Mouse (Mus musculus) forebrain, embryonic 12.5 days (tissue): ENCODE results near the gene Phactr4. TPM values are rescaled to one million over a fixed set of nuclear protein-coding genes. Genes with fewer than 3 reads are reported as not detected.

Source experiments
- ATAC-seq: fragments of 200-750 bp; cut with Nextera tagmentation; 2 replicates; pipeline ENCODE4 v1.8.0; 2017; ENCODE audit warnings: moderate TSS enrichment; ENCODE audit not compliant: low FRiP score
- H3K27ac ChIP-seq: fragments of 300-500 bp; sonication (generic); 2 replicates; pipeline ENCODE4 v1.5.1; 2016; ENCODE audit warnings: mild to moderate bottlenecking
- H3K27me3 ChIP-seq: fragments of 300-500 bp; sonication (generic); 2 replicates; pipeline ENCODE4 v1.6.1; 2016; ENCODE audit warnings: mild to moderate bottlenecking
- H3K36me3 ChIP-seq: fragments of 300-500 bp; sonication (generic); replicated peaks from 2 replicates; pipeline ENCODE4 v1.6.1; 2016; ENCODE audit warnings: mild to moderate bottlenecking
- H3K4me1 ChIP-seq: fragments of 300-500 bp; sonication (generic); 2 replicates; pipeline ENCODE4 v1.6.1; 2016
- H3K4me2 ChIP-seq: fragments of 300-500 bp; sonication (generic); 2 replicates; pipeline ENCODE4 v1.6.1; 2016; ENCODE audit warnings: mild to moderate bottlenecking, moderate library complexity
- H3K4me3 ChIP-seq: fragments of 300-500 bp; sonication (generic); replicated peaks from 2 replicates; pipeline ENCODE4 v1.5.1; 2016; ENCODE audit warnings: mild to moderate bottlenecking
- H3K9ac ChIP-seq: fragments of 300-500 bp; sonication (generic); 2 replicates; pipeline ENCODE4 v1.6.1; 2016; ENCODE audit warnings: mild to moderate bottlenecking
- H3K9me3 ChIP-seq: fragments of 300-500 bp; sonication (generic); 2 replicates; pipeline ENCODE4 v1.6.1; 2016
- WGBS: fragments of 180-500 bp; shearing (Covaris S2); methylation state at CpG from one replicate; pipeline ENCODE4 v1.1.7; 2016; 5-methylcytosine and 5-hydroxymethylcytosine counted together
- polyA plus RNA-seq: library from polyadenylated mRNA; unstranded; fragments of >200 nt; fragmentation: Nextera tagmentation; extraction: Ambion mirVana; gene quantifications from 2 replicates; pipeline ENCODE4 v1.2.1, GENCODE M21; 2016

Phactr4 gene
- polyA plus RNA-seq, 1 experiment from 2014 or later: 22.3 TPM

DNA sequence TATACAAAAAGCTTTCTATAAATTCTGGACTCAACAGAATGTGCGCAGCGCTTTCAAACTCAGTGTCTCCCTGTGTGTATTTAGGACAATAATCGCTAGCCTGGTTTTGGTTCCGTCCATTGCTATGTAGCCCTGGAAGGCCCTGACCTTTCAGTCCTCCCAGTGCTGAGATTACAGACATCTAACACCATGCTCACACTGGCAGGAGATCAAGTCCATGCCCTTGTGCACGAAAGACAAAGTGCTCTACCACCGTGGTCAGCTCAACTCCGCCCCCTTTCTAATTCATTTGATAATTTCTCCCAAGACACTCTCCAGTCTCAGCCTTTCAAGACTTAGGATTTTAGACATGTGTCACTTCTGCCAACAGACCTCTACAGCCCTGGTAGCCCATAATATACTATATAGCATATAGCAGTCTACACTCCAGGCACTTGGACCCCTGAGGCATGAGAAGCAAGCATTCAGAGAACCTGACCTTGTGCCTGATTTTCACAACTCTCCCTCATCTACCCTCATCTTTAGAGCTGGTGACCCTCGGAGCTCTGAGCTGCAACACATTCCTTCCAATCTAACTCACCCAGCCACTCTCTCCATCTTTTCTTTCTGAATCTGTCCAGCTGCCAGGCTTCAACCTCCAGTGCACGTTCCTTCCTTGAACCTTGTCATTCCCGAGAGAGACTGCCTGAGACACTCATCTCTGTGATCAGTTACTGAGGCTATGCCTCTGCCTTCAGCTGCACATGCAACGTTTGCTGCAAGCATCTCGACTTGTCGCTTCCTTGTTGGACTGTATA, 15.7 kb downstream of the Phactr4 start:
- 89% methylated on average over 13 of the region's 13 CpGs for WGBS
- H3K27ac ChIP-seq: 0 out of 2 replicates have a peak overlapping the region, but pooled peaks have one; percentile 2
- no peaks in the 10 kb centered on the region; the same call in 1 of the 2 replicates for H3K4me1 ChIP-seq
- no peak overlapping the region for H3K4me3 ChIP-seq
- H3K4me2 ChIP-seq: no peak overlapping the region
- H3K27me3 ChIP-seq: no peaks in the 10 kb centered on the region
- peaks cover 7% of the 10 kb centered on the region; the same call in 1 of the 2 replicates for H3K36me3 ChIP-seq
- H3K9ac ChIP-seq: no peak overlapping the region
- ATAC-seq: no peak
- no peaks in the 10 kb centered on the region for H3K9me3 ChIP-seq

DNA sequence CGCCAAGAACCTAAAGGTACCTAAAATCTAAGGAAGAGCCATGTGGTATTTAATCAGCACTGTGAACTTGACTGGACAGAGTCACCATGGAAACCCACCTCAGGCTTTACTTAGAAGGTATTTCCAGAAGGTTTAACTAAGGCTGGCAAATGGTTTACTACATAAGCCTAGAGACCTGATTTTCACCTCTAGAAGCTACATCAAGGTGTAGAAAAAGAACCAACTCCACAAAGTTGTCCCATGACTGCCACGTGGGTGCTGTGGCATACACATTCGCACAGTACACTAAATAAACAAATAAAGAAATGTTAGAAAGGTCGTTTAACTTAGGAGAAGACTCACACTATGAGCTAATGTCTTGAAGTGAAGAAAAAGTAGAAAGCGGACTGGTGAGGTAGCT, 17.7 kb downstream of the Phactr4 start:
- no peaks in the 10 kb centered on the region; the same call in 1 of the 2 replicates for H3K4me1 ChIP-seq

DNA sequence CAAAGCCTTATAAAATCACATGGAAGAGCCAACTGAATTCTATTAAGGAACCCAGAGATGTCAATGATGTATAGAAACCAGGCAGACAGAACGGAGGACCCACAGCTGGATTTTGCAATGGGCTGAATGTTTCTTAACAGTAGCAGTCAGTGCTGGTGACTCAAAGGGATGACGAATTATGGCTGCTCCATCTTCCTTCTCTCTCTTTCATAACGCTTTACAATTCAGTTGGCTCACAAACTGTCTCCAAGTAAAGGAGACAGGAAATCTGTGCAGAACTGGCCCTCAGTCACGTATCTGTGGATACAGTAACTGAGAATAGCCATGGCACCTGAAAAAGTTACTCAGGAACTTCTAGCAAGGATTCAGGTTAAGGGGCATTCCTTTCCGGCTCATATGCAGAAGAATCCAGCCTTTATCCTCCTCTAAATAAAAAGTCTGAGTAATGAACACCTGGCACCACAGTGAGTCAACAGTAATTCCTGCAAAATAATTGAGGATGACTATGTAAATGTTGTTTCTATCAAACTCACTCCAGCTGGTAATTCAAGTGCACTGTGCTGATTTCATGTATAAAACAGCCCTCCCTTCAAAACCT, 19.1 kb downstream of the Phactr4 start:
- WGBS: 91% methylated on average over 5 of the region's 5 CpGs
- no peak overlapping the region for H3K27ac ChIP-seq
- no peak overlapping the region for H3K4me2 ChIP-seq
- ATAC-seq: no peak
- no peaks in the 10 kb centered on the region for H3K27me3 ChIP-seq
- H3K9me3 ChIP-seq: no peaks in the 10 kb centered on the region
- H3K36me3 ChIP-seq: peaks cover 10% of the 10 kb centered on the region; the same call in 1 of the 2 replicates
- no peak overlapping the region for H3K9ac ChIP-seq
- H3K4me3 ChIP-seq: no peak overlapping the region
- H3K4me1 ChIP-seq: peaks cover 4% of the 10 kb centered on the region

More for the DNA sequence above, 17.7 kb downstream of the Phactr4 start:
- no peak overlapping the region for H3K4me3 ChIP-seq
- H3K27me3 ChIP-seq: no peaks in the 10 kb centered on the region
- no peak overlapping the region for H3K27ac ChIP-seq
- H3K9ac ChIP-seq: no peak overlapping the region
- H3K4me2 ChIP-seq: no peak overlapping the region
- ATAC-seq: no peak
- peaks cover 7% of the 10 kb centered on the region; the same call in 1 of the 2 replicates for H3K36me3 ChIP-seq
- 89% methylated on average over 5 of the region's 5 CpGs for WGBS
- no peaks in the 10 kb centered on the region for H3K9me3 ChIP-seq

GRCm38 (mm10) chr4:132401016-132401415, 21.3 kb downstream of the Phactr4 start:
- ATAC-seq: no peak
- Histone ChIP-seq H3K4me3 (no peak overlapping the region), H3K27me3 (no peaks in the 10 kb centered on the region), H3K27ac (no peak overlapping the region), H3K36me3 (peaks cover 10% of the 10 kb centered on the region; the same call in 1 of the 2 replicates), H3K4me1 (peaks cover 8% of the 10 kb centered on the region), H3K9me3 (no peaks in the 10 kb centered on the region), H3K4me2 (no peak overlapping the region), H3K9ac (no peak overlapping the region)
- 94% methylated on average over 9 of the region's 9 CpGs for WGBS

- ATAC-seq: no peak
- Histone ChIP-seq H3K4me2 (no peak overlapping the region), H3K9ac (no peak overlapping the region), H3K27me3 (no peaks in the 10 kb centered on the region), H3K27ac (no peak overlapping the region), H3K36me3 (peaks cover 5% of the 10 kb centered on the region; the same call in 1 of the 2 replicates), H3K9me3 (no peaks in the 10 kb centered on the region), H3K4me1 (peaks cover 8% of the 10 kb centered on the region), H3K4me3 (no peak overlapping the region)
- 82% methylated on average over 5 of the region's 5 CpGs for WGBS
Measured at GRCm38 (mm10) chr4:132398863-132399262, 23.4 kb downstream of the Phactr4 start.

GRCm38 (mm10) chr4:132398045-132398774, 24.1 kb downstream of the Phactr4 start:
- Histone ChIP-seq H3K36me3 (peaks cover 5% of the 10 kb centered on the region; the same call in 1 of the 2 replicates), H3K27ac (no peak overlapping the region), H3K4me2 (no peak overlapping the region; the same call in 1 of the 2 replicates), H3K4me1 (peaks cover 8% of the 10 kb centered on the region), H3K9ac (peak overlapping the region; percentile 7; the same call in 1 of the 2 replicates), H3K27me3 (no peaks in the 10 kb centered on the region), H3K4me3 (no peak overlapping the region), H3K9me3 (no peaks in the 10 kb centered on the region)
- WGBS: 47% methylated on average over 11 of the region's 11 CpGs
- ATAC-seq: no peak

GRCm38 (mm10) chr4:132397120-132397519, 25.2 kb downstream of the Phactr4 start:
- no peaks in the 10 kb centered on the region for H3K9me3 ChIP-seq
- H3K36me3 ChIP-seq: peaks cover 5% of the 10 kb centered on the region; the same call in 1 of the 2 replicates
- H3K4me3 ChIP-seq: no peak overlapping the region
- H3K4me2 ChIP-seq: no peak overlapping the region
- WGBS: 84% methylated on average over 3 of the region's 3 CpGs
- no peak overlapping the region for H3K27ac ChIP-seq
- H3K27me3 ChIP-seq: no peaks in the 10 kb centered on the region
- H3K4me1 ChIP-seq: peaks cover 8% of the 10 kb centered on the region
- no peak for ATAC-seq
- no peak overlapping the region for H3K9ac ChIP-seq

GRCm38 (mm10) chr4:132396251-132396650, 26.0 kb downstream of the Phactr4 start:
- peaks cover 8% of the 10 kb centered on the region for H3K4me1 ChIP-seq
- no peak for ATAC-seq
- no peaks in the 10 kb centered on the region for H3K27me3 ChIP-seq
- H3K36me3 ChIP-seq: peaks cover 5% of the 10 kb centered on the region; the same call in 1 of the 2 replicates
- H3K4me2 ChIP-seq: no peak overlapping the region
- H3K9me3 ChIP-seq: no peaks in the 10 kb centered on the region
- no peak overlapping the region for H3K9ac ChIP-seq
- no peak overlapping the region for H3K27ac ChIP-seq
- 93% methylated on average over 7 of the region's 7 CpGs for WGBS
- H3K4me3 ChIP-seq: no peak overlapping the region

DNA sequence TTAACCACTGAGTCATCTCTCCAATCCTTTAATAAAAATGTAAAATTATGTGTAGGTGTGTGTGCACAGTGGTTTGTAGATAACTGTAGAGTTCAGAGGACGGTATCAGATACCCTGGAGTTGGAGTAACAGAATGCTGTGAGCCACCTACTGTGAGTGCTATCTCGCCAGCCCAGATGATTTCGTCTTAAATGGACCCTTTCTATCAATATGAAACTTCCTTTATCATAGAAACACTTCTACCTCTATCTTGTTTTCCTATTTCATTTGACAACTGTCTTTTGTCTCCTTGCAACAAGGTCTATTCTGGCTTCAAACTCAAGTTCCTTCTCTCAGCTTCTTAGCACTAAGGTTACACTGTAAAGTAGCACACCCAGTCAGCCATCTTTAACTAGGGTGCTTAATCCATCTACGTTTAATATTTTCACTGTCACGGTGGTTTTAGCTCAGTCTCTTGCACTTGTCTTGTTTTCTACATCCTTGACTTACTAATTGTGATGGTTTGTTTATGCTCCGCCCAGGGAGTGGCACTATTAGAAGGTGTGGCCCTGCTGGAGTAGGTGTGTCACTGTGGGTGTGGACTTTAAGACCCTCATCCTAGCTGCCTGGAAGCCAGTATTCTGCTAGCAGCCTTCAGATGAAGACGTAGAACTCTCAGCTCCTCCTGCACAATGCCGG, 31.1 kb downstream of the Phactr4 start:
- ATAC-seq: no peak
- WGBS: 91% methylated on average over 8 of the region's 8 CpGs
- Histone ChIP-seq H3K9me3 (no peaks in the 10 kb centered on the region), H3K27me3 (no peaks in the 10 kb centered on the region), H3K36me3 (0 out of 2 replicates have a peak, but pooled peaks cover 1% of the 10 kb centered on the region), H3K4me2 (no peak overlapping the region), H3K9ac (no peak overlapping the region), H3K4me1 (no peaks in the 10 kb centered on the region), H3K27ac (no peak overlapping the region), H3K4me3 (no peak overlapping the region)

GRCm38 (mm10) chr4:132389302-132389701, 33.0 kb downstream of the Phactr4 start:
- no peak for ATAC-seq
- H3K4me2 ChIP-seq: no peak overlapping the region
- no peak overlapping the region for H3K4me3 ChIP-seq
- 92% methylated on average over 4 of the region's 4 CpGs for WGBS
- H3K4me1 ChIP-seq: no peaks in the 10 kb centered on the region
- peaks cover 14% of the 10 kb centered on the region for H3K36me3 ChIP-seq
- H3K27ac ChIP-seq: no peak overlapping the region
- H3K9ac ChIP-seq: no peak overlapping the region
- H3K9me3 ChIP-seq: no peaks in the 10 kb centered on the region
- no peaks in the 10 kb centered on the region for H3K27me3 ChIP-seq

DNA sequence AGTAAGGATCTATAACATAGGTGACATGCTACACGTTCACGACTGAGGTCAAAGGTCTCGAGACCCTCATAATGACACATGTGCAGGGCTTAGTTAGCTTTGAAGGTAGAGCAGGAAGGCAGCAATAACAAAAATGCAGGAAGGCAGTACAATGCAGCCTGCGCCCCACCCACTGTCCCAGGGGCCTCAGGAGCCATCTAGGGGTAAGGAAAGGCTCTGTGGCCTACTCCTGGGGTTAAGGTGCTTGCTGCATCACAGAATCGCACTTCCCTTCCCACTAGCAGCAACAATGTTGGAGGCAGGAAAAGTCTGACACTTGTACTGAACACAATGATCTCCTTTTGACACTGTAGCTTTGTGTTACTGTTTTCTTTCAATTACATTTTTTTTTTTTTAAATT, 34.7 kb downstream of the Phactr4 start:
- peaks cover 21% of the 10 kb centered on the region for H3K36me3 ChIP-seq
- H3K4me3 ChIP-seq: no peak overlapping the region
- H3K9me3 ChIP-seq: no peaks in the 10 kb centered on the region
- H3K9ac ChIP-seq: no peak overlapping the region
- no peak for ATAC-seq
- no peak overlapping the region for H3K27ac ChIP-seq
- WGBS: 85% methylated on average over 5 of the region's 5 CpGs
- no peak overlapping the region for H3K4me2 ChIP-seq
- no peaks in the 10 kb centered on the region for H3K27me3 ChIP-seq
- no peaks in the 10 kb centered on the region for H3K4me1 ChIP-seq

- H3K36me3 ChIP-seq: peaks cover 24% of the 10 kb centered on the region
- H3K4me3 ChIP-seq: no peak overlapping the region
- 97% methylated on average over 7 of the region's 7 CpGs for WGBS
- no peak for ATAC-seq
- no peak overlapping the region for H3K4me2 ChIP-seq
- H3K9ac ChIP-seq: no peak overlapping the region
- no peaks in the 10 kb centered on the region for H3K9me3 ChIP-seq
- H3K27ac ChIP-seq: no peak overlapping the region
- H3K4me1 ChIP-seq: no peaks in the 10 kb centered on the region
- no peaks in the 10 kb centered on the region for H3K27me3 ChIP-seq
Measured at GRCm38 (mm10) chr4:132386846-132387245, 35.4 kb downstream of the Phactr4 start.
